Mouse (Mus musculus) limb, embryonic 13.5 days (tissue): ENCODE results near the gene Crisp1. TPM values are rescaled to one million over a fixed set of nuclear protein-coding genes. Genes with fewer than 3 reads are reported as not detected.

Source experiments
- ATAC-seq: fragments of 200-750 bp; cut with Nextera tagmentation; 2 replicates; pipeline ENCODE4 v1.8.0; 2017; ENCODE audit warnings: low read depth, moderate number of reproducible peaks, moderate TSS enrichment; ENCODE audit not compliant: low FRiP score
- H3K27ac ChIP-seq: fragments of 300-500 bp; sonication (generic); 2 replicates; pipeline ENCODE4 v1.5.1; 2015; ENCODE audit warnings: inconsistent platforms, mild to moderate bottlenecking, moderate library complexity
- H3K27me3 ChIP-seq: fragments of 300-500 bp; sonication (generic); 2 replicates; pipeline ENCODE4 v1.6.1; 2015; ENCODE audit warnings: mild to moderate bottlenecking, inconsistent platforms
- H3K36me3 ChIP-seq: fragments of 300-500 bp; sonication (generic); 2 replicates; pipeline ENCODE4 v1.6.1; 2015; ENCODE audit warnings: inconsistent platforms, mild to moderate bottlenecking, moderate library complexity
- H3K4me1 ChIP-seq: fragments of 300-500 bp; sonication (generic); 2 replicates; pipeline ENCODE4 v1.6.1; 2015; ENCODE audit warnings: inconsistent platforms
- H3K4me2 ChIP-seq: fragments of 300-500 bp; sonication (generic); replicated peaks from 2 replicates; pipeline ENCODE4 v1.6.1; 2015; ENCODE audit warnings: inconsistent platforms, mild to moderate bottlenecking, moderate library complexity
- H3K4me3 ChIP-seq: fragments of 300-500 bp; sonication (generic); 2 replicates; pipeline ENCODE4 v1.5.1; 2015; ENCODE audit warnings: moderate library complexity, mild to moderate bottlenecking, inconsistent platforms
- H3K9ac ChIP-seq: fragments of 300-500 bp; sonication (generic); 2 replicates; pipeline ENCODE4 v1.6.1; 2015; ENCODE audit warnings: mild to moderate bottlenecking, inconsistent platforms
- H3K9me3 ChIP-seq: fragments of 300-500 bp; sonication (generic); 2 replicates; pipeline ENCODE4 v1.6.1; 2016; ENCODE audit warnings: inconsistent platforms
- WGBS: fragments of 180-500 bp; shearing (Covaris S2); methylation state at CpG from one replicate; pipeline ENCODE4 v1.1.7; 2015; 5-methylcytosine and 5-hydroxymethylcytosine counted together
- polyA plus RNA-seq: library from polyadenylated mRNA; unstranded; fragments of >200 nt; fragmentation: Nextera tagmentation; extraction: Ambion mirVana; gene quantifications from 2 replicates; pipeline ENCODE4 v1.2.1, GENCODE M21; 2015

Gene Crisp1
- polyA plus RNA-seq: not detected in 2 replicates

GRCm38 (mm10) chr17:40319062-40319461 is at the start of gene Crisp1:
TSS of gene Crisp1 (minus strand) at chr17:40319207.
- 75% methylated on average over 2 of the region's 2 CpGs for WGBS

DNA sequence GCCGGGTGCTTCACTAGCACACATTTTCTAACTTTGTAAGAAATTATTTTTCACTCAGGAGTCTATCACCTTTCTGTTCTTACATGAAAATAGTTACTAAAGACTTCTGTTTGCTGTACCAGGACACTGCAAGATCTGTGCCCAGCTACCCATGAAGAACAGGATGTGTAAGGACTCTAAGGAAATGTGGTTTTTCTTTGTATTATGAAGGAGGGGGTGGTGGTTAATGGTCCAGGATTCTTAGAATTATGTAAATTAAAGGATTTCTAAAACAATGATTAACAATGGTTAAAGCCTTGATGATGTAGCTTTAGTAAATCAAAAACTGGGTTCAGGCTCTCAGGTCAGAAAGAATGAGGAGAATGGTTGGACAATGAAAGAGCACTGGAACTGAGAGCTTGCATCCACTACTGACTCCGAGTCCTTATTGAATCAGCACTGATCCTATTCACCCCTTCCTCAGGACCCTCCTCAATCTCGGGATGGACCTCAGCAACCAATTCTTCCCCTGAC is 23.5 kb upstream of the Crisp1 start:
- H3K36me3 ChIP-seq: no peaks in the 10 kb centered on the region
- H3K4me1 ChIP-seq: no peaks in the 10 kb centered on the region
- H3K9me3 ChIP-seq: no peaks in the 10 kb centered on the region
- 79% methylated on average over 3 of the region's 3 CpGs for WGBS
- no peak for ATAC-seq
- no peak overlapping the region for H3K4me2 ChIP-seq
- no peak overlapping the region for H3K9ac ChIP-seq
- no peaks in the 10 kb centered on the region for H3K27me3 ChIP-seq
- no peak overlapping the region for H3K27ac ChIP-seq
- no peak overlapping the region for H3K4me3 ChIP-seq

More at GRCm38 (mm10) chr17:40319062-40319461, at the start of gene Crisp1:
- Histone ChIP-seq H3K4me2 (no peak within 1 kb of the TSS), H3K27me3 (no peaks in the 10 kb centered on the region), H3K36me3 (no peaks in the 10 kb centered on the region), H3K27ac (no peak within 1 kb of the TSS), H3K9ac (no peak within 1 kb of the TSS), H3K4me3 (no peak within 1 kb of the TSS), H3K4me1 (no peaks in the 10 kb centered on the region), H3K9me3 (no peaks in the 10 kb centered on the region)
- ATAC-seq: no peak

DNA sequence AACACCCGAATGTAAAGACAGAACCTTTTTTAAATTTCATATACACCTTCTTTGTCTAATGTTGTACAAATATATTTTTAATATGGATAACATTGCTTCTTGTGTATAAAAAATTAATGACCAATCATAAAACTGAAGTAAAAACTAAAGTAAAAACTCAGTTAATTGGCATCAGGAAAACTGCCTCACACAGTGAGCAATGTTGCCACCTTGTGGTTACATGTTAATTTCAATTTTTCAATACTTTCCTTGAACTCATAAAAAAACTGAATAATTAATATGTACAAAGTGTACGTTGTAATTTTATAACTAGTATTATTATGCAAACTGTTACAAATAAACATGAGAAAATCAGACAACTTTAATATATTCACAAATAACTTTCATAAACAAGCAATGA is 33.6 kb downstream of the Crisp1 start:
- Histone ChIP-seq H3K4me3 (no peak overlapping the region), H3K27ac (no peak overlapping the region), H3K36me3 (no peaks in the 10 kb centered on the region), H3K27me3 (no peaks in the 10 kb centered on the region), H3K9ac (no peak overlapping the region), H3K4me2 (no peak overlapping the region), H3K9me3 (no peaks in the 10 kb centered on the region), H3K4me1 (no peaks in the 10 kb centered on the region)
- ATAC-seq: no peak
- WGBS: 63% methylated on average over 2 of the region's 2 CpGs

GRCm38 (mm10) chr17:40275519-40275918 is 43.5 kb downstream of the Crisp1 start:
- WGBS: 68% methylated on average over 1 of the region's 1 CpGs
- Histone ChIP-seq H3K4me2 (no peak overlapping the region), H3K27ac (no peak overlapping the region), H3K4me3 (no peak overlapping the region), H3K9ac (no peak overlapping the region), H3K4me1 (no peaks in the 10 kb centered on the region), H3K27me3 (no peaks in the 10 kb centered on the region), H3K36me3 (no peaks in the 10 kb centered on the region), H3K9me3 (no peaks in the 10 kb centered on the region)
- no peak for ATAC-seq

- Histone ChIP-seq H3K9ac (no peak overlapping the region), H3K27me3 (no peaks in the 10 kb centered on the region), H3K36me3 (no peaks in the 10 kb centered on the region), H3K4me2 (no peak overlapping the region), H3K4me3 (no peak overlapping the region), H3K9me3 (no peaks in the 10 kb centered on the region), H3K27ac (no peak overlapping the region), H3K4me1 (no peaks in the 10 kb centered on the region)
- 75% methylated on average over 1 of the region's 1 CpGs for WGBS
- no peak for ATAC-seq
Observed at GRCm38 (mm10) chr17:40274906-40275470, 44.0 kb downstream of the Crisp1 start.

DNA sequence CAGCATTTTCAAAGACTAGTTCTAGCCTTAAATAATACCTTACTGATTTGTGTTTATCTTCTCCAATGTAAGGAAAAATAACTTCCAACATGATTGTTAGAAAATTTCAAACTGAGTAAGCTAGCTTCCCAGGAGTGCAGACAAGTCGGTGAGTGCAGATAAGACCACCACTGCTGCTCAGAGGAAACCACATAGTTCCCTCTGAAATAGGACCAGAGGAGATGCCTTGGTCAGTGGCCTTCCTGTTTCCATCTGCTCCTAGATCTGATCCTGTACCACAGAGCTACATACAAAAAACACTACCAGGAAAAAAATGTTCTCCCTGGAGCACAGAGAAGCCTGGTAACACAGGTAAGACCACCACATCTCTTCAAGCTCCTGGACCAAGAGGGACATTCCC is 66.5 kb downstream of the Crisp1 start:
- H3K4me1 ChIP-seq: no peaks in the 10 kb centered on the region
- no peak overlapping the region for H3K27ac ChIP-seq
- 83% methylated on average over 1 of the region's 1 CpGs for whole genome bisulfite sequencing
- no peaks in the 10 kb centered on the region for H3K9me3 ChIP-seq
- no peak for ATAC-seq
- H3K9ac ChIP-seq: no peak overlapping the region
- no peak overlapping the region for H3K4me2 ChIP-seq
- no peaks in the 10 kb centered on the region for H3K27me3 ChIP-seq
- H3K36me3 ChIP-seq: no peaks in the 10 kb centered on the region
- H3K4me3 ChIP-seq: no peak overlapping the region

Other genes starting within 250 kb of the Crisp1 start
- not detected in 2 replicates for gene AC192777.2, start 223.8 kb downstream of the Crisp1 start, polyA plus RNA-seq
- gene Pgk2, start 110.6 kb downstream of the Crisp1 start, polyA plus RNA-seq: not detected in 2 replicates
- not detected in 2 replicates for gene Crisp3, start 76.9 kb downstream of the Crisp1 start, polyA plus RNA-seq
- gene Esp8, start 200.8 kb upstream of the Crisp1 start, polyA plus RNA-seq: not detected in 2 replicates
- not detected in 2 replicates for gene Esp6, start 242.3 kb upstream of the Crisp1 start, polyA plus RNA-seq